Mouse (Mus musculus) cerebellum, adult 9-10 months (tissue): ENCODE measurements at regions not wholly inside any gene's neighbourhood (a gene's known extent, or its start where the extent isn't known, plus 50 kb on each side); places are given as distances from the start of the nearest gene placed in this dataset.

Experiments used
- DNase-seq: peaks from one replicate; pipeline ENCODE4 v3.0.0; 2022

DNA sequence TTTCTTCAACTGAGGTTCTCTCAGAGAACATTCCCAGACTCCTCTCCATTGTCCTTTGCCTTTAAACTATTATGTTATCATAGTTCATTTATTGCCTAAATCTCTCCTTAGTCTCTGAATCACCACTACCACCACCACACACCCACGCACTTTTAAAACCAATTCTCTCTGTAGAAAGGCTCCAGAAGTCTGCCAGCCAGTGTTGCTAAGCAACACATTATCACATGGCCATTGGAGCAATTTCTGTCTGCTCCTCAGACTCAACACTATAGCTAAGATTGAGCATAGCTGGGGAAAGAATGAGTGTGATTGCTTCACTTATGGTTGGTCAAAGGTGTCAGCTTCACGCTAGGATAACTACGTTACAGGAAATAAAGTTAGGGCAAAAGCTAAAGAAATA is 59.3 kb downstream of the Trap1a start:
- no peak for DNase-seq

DNA sequence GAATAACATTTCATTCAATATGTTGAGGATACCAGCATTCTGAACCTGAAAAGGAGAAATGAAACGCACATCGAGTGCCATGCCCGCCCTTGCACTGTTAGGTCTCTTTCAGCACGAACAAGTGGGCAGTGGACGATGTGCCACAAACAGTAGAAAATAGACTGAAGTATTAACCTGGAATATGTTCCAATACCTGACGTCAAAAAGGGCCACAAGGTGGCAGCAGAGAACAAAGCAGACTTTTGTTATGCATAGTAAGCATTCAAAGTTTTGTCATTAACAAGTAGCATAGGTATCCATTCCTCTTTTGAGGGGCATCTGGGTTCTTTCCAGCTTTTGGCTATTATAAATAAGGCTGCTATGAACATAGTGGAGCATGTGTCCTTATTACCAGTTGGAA is 63.5 kb upstream of the D330045A20Rik start:
- peak; percentile 48 for DNase-seq

DNA sequence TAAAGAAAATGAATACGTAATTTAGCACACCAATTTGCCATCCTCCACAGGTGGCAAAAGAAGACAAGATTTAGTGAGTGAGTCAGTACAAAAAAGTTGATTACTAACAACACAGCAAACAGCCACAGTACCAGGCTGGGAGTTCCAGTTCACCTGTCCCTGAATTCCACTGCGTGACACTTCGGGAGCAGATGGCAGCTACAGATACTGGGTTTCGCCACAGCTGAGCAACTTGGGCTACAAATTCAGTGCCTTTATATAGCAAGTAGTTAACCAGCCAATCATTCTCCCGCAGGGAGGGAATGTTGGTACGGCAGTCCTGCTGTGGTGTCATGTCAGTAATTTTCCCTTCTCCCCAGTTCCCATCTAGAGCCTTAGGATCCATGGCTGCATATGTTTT is 60.3 kb upstream of the D330045A20Rik start:
- peak; percentile 1 for DNase-seq

DNA sequence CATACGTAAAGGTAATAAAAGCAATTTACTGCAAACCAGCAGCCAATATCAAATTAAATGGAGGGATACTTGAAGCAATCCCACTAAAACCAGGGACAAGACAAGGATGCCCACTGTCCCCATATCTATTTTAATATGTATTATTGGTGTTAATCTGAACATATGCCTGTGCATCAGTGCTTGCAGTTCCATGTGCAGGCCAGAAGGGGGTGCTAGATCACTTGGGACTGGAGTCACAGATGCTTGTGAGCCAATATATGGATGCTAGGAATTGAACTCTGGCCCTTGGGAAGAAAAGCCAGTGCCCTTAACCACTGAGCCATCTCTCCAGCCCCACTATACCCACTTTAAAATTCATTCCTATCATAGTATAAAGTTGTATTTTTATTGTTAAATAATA is 55.9 kb upstream of the D330045A20Rik start:
- DNase-seq, result no peak
